Mouse (Mus musculus) MEL (cell line): ENCODE data around the gene Ssh3. TPM values are rescaled to one million over a fixed set of nuclear protein-coding genes. Genes with fewer than 3 reads are reported as not detected.

Experiments
- DNase-seq: peaks from one replicate; pipeline ENCODE4 v3.0.0; 2011; ENCODE audit warnings: low read depth, low spot score
- H3K27ac ChIP-seq: 2 replicates; pipeline ENCODE4 v1.5.1; 2012; ENCODE audit warnings: low read depth, mild to moderate bottlenecking, control low read depth, low read length, moderate library complexity; ENCODE audit not compliant: control insufficient read depth
- H3K27me3 ChIP-seq, 2 experiments: fragments of 150-350 bp in 1 of 2; sonication (generic) in 1 of 2; 2 replicates each; pipeline ENCODE4 v1.6.1; 2012; ENCODE audit warnings: low read length in 2 of 2, mild to moderate bottlenecking in 2 of 2, improper control_type of control experiment in 1 of 2, moderate library complexity in 1 of 2; ENCODE audit not compliant: insufficient read depth in 2 of 2, control insufficient read depth in 1 of 2
- H3K36me3 ChIP-seq, 2 experiments: 2 replicates each; pipeline ENCODE4 v1.6.1; 2012 to 2014; ENCODE audit warnings: low read length in 2 of 2, improper control_type of control experiment in 1 of 2, inconsistent platforms in 1 of 2, mild to moderate bottlenecking in 1 of 2; ENCODE audit not compliant: insufficient read depth in 2 of 2, control insufficient read depth in 1 of 2
- H3K4me1 ChIP-seq, 2 experiments: fragments of 150-350 bp in 1 of 2; sonication (generic) in 1 of 2; 2 replicates each; pipeline ENCODE4 v1.6.1; 2012; ENCODE audit warnings: low read length in 2 of 2, improper control_type of control experiment in 1 of 2, mild to moderate bottlenecking in 1 of 2; ENCODE audit not compliant: insufficient read depth in 2 of 2, control insufficient read depth in 1 of 2
- H3K4me3 ChIP-seq, 2 experiments: fragments of 150-350 bp in 1 of 2; sonication (generic) in 1 of 2; 2 replicates each; pipeline ENCODE4 v1.5.1; 2012; ENCODE audit warnings: low read depth in 2 of 2, low read length in 2 of 2, mild to moderate bottlenecking in 2 of 2, moderate library complexity in 2 of 2, control low read depth in 1 of 2, improper control_type of control experiment in 1 of 2; ENCODE audit not compliant: control insufficient read depth in 1 of 2, insufficient read depth in 1 of 2
- H3K79me2 ChIP-seq: 2 replicates; pipeline ENCODE4 v1.6.1; 2012; ENCODE audit warnings: mild to moderate bottlenecking, low read length, moderate library complexity; ENCODE audit not compliant: control insufficient read depth, poor library complexity, insufficient read depth
- H3K9ac ChIP-seq: 2 replicates; pipeline ENCODE4 v1.6.1; 2012; ENCODE audit warnings: low read depth, mild to moderate bottlenecking, control low read depth, low read length, moderate library complexity; ENCODE audit not compliant: control insufficient read depth, poor library complexity, severe bottlenecking
- H3K9me3 ChIP-seq: fragments of 150-350 bp; sonication (generic); replicated peaks from 2 replicates; pipeline ENCODE4 v1.6.1; 2012; ENCODE audit warnings: mild to moderate bottlenecking, low read length, improper control_type of control experiment, moderate library complexity; ENCODE audit not compliant: insufficient read depth
- CHD2 ChIP-seq: IDR thresholded peaks from 2 replicates; pipeline ENCODE4 v1.6.1; 2011; ENCODE audit warnings: low read length, improper control_type of control experiment
- E2F4 ChIP-seq: IDR thresholded peaks from 2 replicates; pipeline ENCODE4 v1.6.1; 2011; ENCODE audit warnings: low read depth, low read length, improper control_type of control experiment, borderline replicate concordance
- ELF1 ChIP-seq: IDR thresholded peaks from 2 replicates; pipeline ENCODE4 v1.6.1; 2014; ENCODE audit warnings: low read depth, mild to moderate bottlenecking, inconsistent platforms, low read length, improper control_type of control experiment, moderate library complexity
- EP300 ChIP-seq, 2 experiments: IDR thresholded peaks; 2 replicates each; pipeline ENCODE4 v1.6.1; 2011; ENCODE audit warnings: improper control_type of control experiment in 2 of 2, low read length in 2 of 2, low read depth in 1 of 2, mild to moderate bottlenecking in 1 of 2
- ETS1 ChIP-seq: IDR thresholded peaks from 2 replicates; pipeline ENCODE4 v1.6.1; 2012; ENCODE audit warnings: low read depth, mild to moderate bottlenecking, inconsistent platforms, low read length, improper control_type of control experiment, moderate library complexity
- GABPA ChIP-seq: IDR thresholded peaks from 2 replicates; pipeline ENCODE4 v1.6.1; 2012; ENCODE audit warnings: low read depth, mild to moderate bottlenecking, inconsistent platforms, low read length, improper control_type of control experiment, moderate library complexity
- GATA1 ChIP-seq: IDR thresholded peaks from 2 replicates; pipeline ENCODE4 v1.6.1; 2011; ENCODE audit warnings: low read depth, low read length, improper control_type of control experiment
- KAT2A ChIP-seq: conservative IDR thresholded peaks from 2 replicates; pipeline ENCODE4 v1.6.1; 2012; ENCODE audit warnings: low read depth, low read length, improper control_type of control experiment, inconsistent platforms
- MEF2A ChIP-seq: IDR thresholded peaks from 2 replicates; pipeline ENCODE4 v1.6.1; 2014; ENCODE audit warnings: low read depth, mild to moderate bottlenecking, inconsistent platforms, low read length, improper control_type of control experiment; ENCODE audit not compliant: poor library complexity, insufficient replicate concordance, severe bottlenecking; ENCODE audit errors: extremely low read depth
- MXI1 ChIP-seq: IDR thresholded peaks from 2 replicates; pipeline ENCODE4 v1.6.1; 2011; ENCODE audit warnings: mild to moderate bottlenecking, low read depth, low read length, improper control_type of control experiment
- MYB ChIP-seq: IDR thresholded peaks from 2 replicates; pipeline ENCODE4 v1.6.1; 2011; ENCODE audit warnings: mild to moderate bottlenecking, low read depth, low read length, improper control_type of control experiment
- MYC ChIP-seq: IDR thresholded peaks from 2 replicates; pipeline ENCODE4 v1.6.1; 2011; ENCODE audit warnings: low read depth, mild to moderate bottlenecking, low read length, improper control_type of control experiment, moderate library complexity
- NELFE ChIP-seq: IDR thresholded peaks from 2 replicates; pipeline ENCODE4 v1.6.1; 2011; ENCODE audit warnings: low read depth, low read length, improper control_type of control experiment
- POLR2A ChIP-seq, 2 experiments: IDR thresholded peaks; 2 replicates each; pipeline ENCODE4 v1.6.1; 2011 to 2012; ENCODE audit warnings: low read length in 2 of 2, mild to moderate bottlenecking in 2 of 2, control low read depth in 1 of 2, improper control_type of control experiment in 1 of 2, low read depth in 1 of 2, moderate library complexity in 1 of 2; ENCODE audit not compliant: control insufficient read depth in 1 of 2, insufficient read depth in 1 of 2, poor library complexity in 1 of 2
- POLR2AphosphoS2 ChIP-seq: IDR thresholded peaks from 2 replicates; pipeline ENCODE4 v1.6.1; 2011; ENCODE audit warnings: low read length, improper control_type of control experiment
- POLR2AphosphoS5 ChIP-seq: IDR thresholded peaks from 2 replicates; pipeline ENCODE4 v1.6.1; 2012; ENCODE audit warnings: low read depth, borderline replicate concordance, mild to moderate bottlenecking, inconsistent platforms, low read length, moderate library complexity, mixed read lengths
- SIN3A ChIP-seq: IDR thresholded peaks from 2 replicates; pipeline ENCODE4 v1.6.1; 2012; ENCODE audit warnings: low read length, improper control_type of control experiment, inconsistent platforms
- SMC3 ChIP-seq: IDR thresholded peaks from 2 replicates; pipeline ENCODE4 v1.6.1; 2011; ENCODE audit warnings: low read depth, low read length, improper control_type of control experiment
- TAL1 ChIP-seq: IDR thresholded peaks from 2 replicates; pipeline ENCODE4 v1.6.1; 2012; ENCODE audit warnings: mild to moderate bottlenecking, inconsistent platforms, low read length, moderate library complexity, mixed read lengths
- TCF12 ChIP-seq: IDR thresholded peaks from 2 replicates; pipeline ENCODE4 v1.6.1; 2014; ENCODE audit warnings: low read depth, mild to moderate bottlenecking, inconsistent platforms, low read length, improper control_type of control experiment, moderate library complexity
- UBTF ChIP-seq: IDR thresholded peaks from 2 replicates; pipeline ENCODE4 v1.6.1; 2012; ENCODE audit warnings: low read depth, mild to moderate bottlenecking, inconsistent platforms, low read length, improper control_type of control experiment, moderate library complexity, borderline replicate concordance; ENCODE audit not compliant: insufficient read depth
- ZMIZ1 ChIP-seq: IDR thresholded peaks from 2 replicates; pipeline ENCODE4 v1.6.1; 2012; ENCODE audit warnings: low read depth, mild to moderate bottlenecking, inconsistent platforms, low read length, improper control_type of control experiment, moderate library complexity
- polyA plus RNA-seq, 2 experiments: library from polyadenylated mRNA; stranded (reverse) in 1 of 2; unstranded in 1 of 2; fragments of >175 nt in 1 of 2; fragments of >200 nt in 1 of 2; gene quantifications; 2 replicates each; pipeline versions ENCODE4 v1.2.1 to v1.2.4; 2012; ENCODE audit warnings: low replicate concordance in 2 of 2, low read depth in 1 of 2; ENCODE audit not compliant: insufficient read length in 2 of 2, insufficient read depth in 1 of 2, missing spikeins in 1 of 2
- total RNA-seq: library from RNA; depleted of rRNA; stranded (reverse); fragments of 300-350 nt; gene quantifications from 2 replicates; pipeline ENCODE4 v1.2.3, GENCODE M21; 2012

Gene Ssh3
- total and polyA plus RNA-seq, 3 experiments, result 9.2 to 14.1 TPM; not detected in 1

- H3K79me2 ChIP-seq, result peaks cover 2% of the 10 kb centered on the region; the same call in 1 of the 2 replicates
- H3K4me3 ChIP-seq, result peak overlapping the region in 1 of 2 experiments; percentile 26; a peak in 2 of 4 replicates
- H3K27ac ChIP-seq, result peak overlapping the region; percentile 74
- peaks cover 0 to 11% of the 10 kb centered on the region in 2 experiments; a peak in 2 of 4 replicates for H3K36me3 ChIP-seq
- H3K4me1 ChIP-seq, result peaks cover 2 to 29% of the 10 kb centered on the region in 2 experiments; a peak in 3 of 4 replicates
- no peak for TF ChIP-seq EP300 (IDR thresholded peaks at IDR 0.05; ENCODE audit: low read depth in 1 of 2, low read length in 2 of 2)
- TF ChIP-seq GABPA, result no peak
- TF ChIP-seq NELFE, result no peak
- TF ChIP-seq TCF12, result no peak
- TF ChIP-seq MEF2A, result no peak
- no peak for TF ChIP-seq POLR2AphosphoS5
- no peak for TF ChIP-seq MXI1
- no peak for TF ChIP-seq MYB
- no peak for TF ChIP-seq MYC
- no peak for TF ChIP-seq SIN3A
- no peak for TF ChIP-seq UBTF
- H3K9me3 ChIP-seq, result no peaks in the 10 kb centered on the region
- H3K9ac ChIP-seq, result peak overlapping the region; percentile 61
- no peaks in the 10 kb centered on the region for H3K27me3 ChIP-seq
- peak; percentile 51 for DNase-seq
Observed at GRCm38 (mm10) chr19:4230415-4230814, 38.6 kb downstream of the Ssh3 start.

- Histone ChIP-seq H3K79me2 (peaks cover 2% of the 10 kb centered on the region; the same call in 1 of the 2 replicates), H3K27ac (no peak overlapping the region), H3K36me3 (peaks cover 0 to 11% of the 10 kb centered on the region in 2 experiments; a peak in 2 of 4 replicates), H3K27me3 (no peaks in the 10 kb centered on the region), H3K4me1 (peaks cover 2 to 29% of the 10 kb centered on the region in 2 experiments; a peak in 3 of 4 replicates), H3K9me3 (no peaks in the 10 kb centered on the region), H3K4me3 (no peak overlapping the region), H3K9ac (no peak overlapping the region; the same call in 1 of the 2 replicates)
- TF ChIP-seq CHD2 (no peak), ZMIZ1 (no peak), NELFE (no peak), MYB (no peak), KAT2A (no peak), POLR2A (IDR thresholded peaks at IDR 0.05; ENCODE audit: control insufficient read depth in 1 of 2, insufficient read depth in 1 of 2, low read depth in 1 of 2, low read length in 2 of 2, poor library complexity in 1 of 2) (no peak), EP300 (IDR thresholded peaks at IDR 0.05; ENCODE audit: low read depth in 1 of 2, low read length in 2 of 2) (no peak), ELF1 (no peak), POLR2AphosphoS2 (no peak), TAL1 (no peak), E2F4 (no peak), MYC (no peak), ETS1 (no peak), SMC3 (no peak), GATA1 (no peak)
- no peak for DNase-seq
Observed at GRCm38 (mm10) chr19:4229451-4230076, 39.4 kb downstream of the Ssh3 start.
